Mouse (Mus musculus) lung, embryonic 16.5 days (tissue): ENCODE measurements around the gene Patj. TPM values are rescaled to one million over a fixed set of nuclear protein-coding genes. Genes with fewer than 3 reads are reported as not detected.

ENCODE experiments used
- ATAC-seq: fragments of 200-750 bp; cut with Nextera tagmentation; 2 replicates; pipeline ENCODE4 v1.8.0; 2017; ENCODE audit warnings: low read depth, mild to moderate bottlenecking, moderate library complexity
- H3K27ac ChIP-seq: fragments of 300-500 bp; sonication (generic); 2 replicates; pipeline ENCODE4 v1.5.1; 2014; ENCODE audit warnings: mild to moderate bottlenecking, control low read depth, low read length
- H3K27me3 ChIP-seq: fragments of 300-500 bp; sonication (generic); 2 replicates; pipeline ENCODE4 v1.6.1; 2014; ENCODE audit warnings: low read depth, low read length, mixed read lengths; ENCODE audit not compliant: control insufficient read depth, insufficient read depth
- H3K36me3 ChIP-seq: fragments of 300-500 bp; sonication (generic); 2 replicates; pipeline ENCODE4 v1.6.1; 2014; ENCODE audit warnings: low read length; ENCODE audit not compliant: control insufficient read depth, insufficient read depth
- H3K4me1 ChIP-seq: fragments of 300-500 bp; sonication (generic); replicated peaks from 2 replicates; pipeline ENCODE4 v1.6.1; 2014; ENCODE audit warnings: low read length, mixed read lengths; ENCODE audit not compliant: control insufficient read depth, insufficient read depth
- H3K4me2 ChIP-seq: fragments of 300-500 bp; sonication (generic); 2 replicates; pipeline ENCODE4 v1.6.1; 2014; ENCODE audit warnings: low read depth, low read length, control low read depth
- H3K4me3 ChIP-seq: fragments of 300-500 bp; sonication (generic); 2 replicates; pipeline ENCODE4 v1.5.1; 2014; ENCODE audit warnings: mild to moderate bottlenecking, low read length, control low read depth
- H3K9ac ChIP-seq: fragments of 300-500 bp; sonication (generic); 2 replicates; pipeline ENCODE4 v1.6.1; 2014; ENCODE audit warnings: low read length, control low read depth
- H3K9me3 ChIP-seq: fragments of 300-500 bp; sonication (generic); 2 replicates; pipeline ENCODE4 v1.6.1; 2016; ENCODE audit warnings: low read length; ENCODE audit not compliant: control insufficient read depth
- WGBS: fragments of 180-500 bp; shearing (Covaris S2); extraction: QIAGEN DNeasy Blood & Tissue Kit; methylation state at CpG from one replicate; pipeline ENCODE4 v1.1.7; 2014; 5-methylcytosine and 5-hydroxymethylcytosine counted together
- polyA plus RNA-seq: library from polyadenylated mRNA; unstranded; fragments of >200 nt; fragmentation: Nextera tagmentation; extraction: Ambion mirVana; gene quantifications from 2 replicates; pipeline ENCODE4 v1.2.1, GENCODE M21; 2015

Gene Patj
- polyA plus RNA-seq, 1 experiment from 2014 or later: 21.2 TPM

GRCm38 (mm10) chr4:98686678-98687267 lies 291.2 kb downstream of the Patj start:
- Histone ChIP-seq H3K4me3 (no peak overlapping the region), H3K27ac (no peak overlapping the region), H3K36me3 (peaks cover 3% of the 10 kb centered on the region), H3K27me3 (no peaks in the 10 kb centered on the region), H3K4me1 (no peaks in the 10 kb centered on the region), H3K9ac (no peak overlapping the region), H3K9me3 (no peaks in the 10 kb centered on the region), H3K4me2 (no peak overlapping the region)
- 86% methylated on average over 11 of the region's 11 CpGs for WGBS
- ATAC-seq: no peak

- Histone ChIP-seq H3K36me3 (peaks cover 3% of the 10 kb centered on the region), H3K27ac (no peak overlapping the region), H3K4me2 (no peak overlapping the region), H3K4me1 (no peaks in the 10 kb centered on the region), H3K9ac (no peak overlapping the region), H3K9me3 (no peaks in the 10 kb centered on the region), H3K4me3 (no peak overlapping the region), H3K27me3 (no peaks in the 10 kb centered on the region)
- no peak for ATAC-seq
- WGBS: 89% methylated on average over 11 of the region's 11 CpGs
Measured at GRCm38 (mm10) chr4:98688116-98688515, 292.5 kb downstream of the Patj start.

- Histone ChIP-seq H3K9me3 (no peaks in the 10 kb centered on the region), H3K36me3 (peaks cover 3% of the 10 kb centered on the region), H3K27ac (no peak overlapping the region), H3K9ac (no peak overlapping the region), H3K4me3 (no peak overlapping the region), H3K4me2 (no peak overlapping the region), H3K4me1 (no peaks in the 10 kb centered on the region), H3K27me3 (no peaks in the 10 kb centered on the region)
- no peak for ATAC-seq
- 81% methylated on average over 9 of the region's 9 CpGs for WGBS
Measured at GRCm38 (mm10) chr4:98688520-98688919, 292.9 kb downstream of the Patj start.

- 94% methylated on average over 1 of the region's 1 CpGs for WGBS
- Histone ChIP-seq H3K27ac (no peak overlapping the region), H3K9me3 (no peaks in the 10 kb centered on the region), H3K9ac (no peak overlapping the region), H3K27me3 (no peaks in the 10 kb centered on the region), H3K4me2 (no peak overlapping the region), H3K4me3 (no peak overlapping the region), H3K36me3 (peaks cover 3% of the 10 kb centered on the region), H3K4me1 (no peaks in the 10 kb centered on the region)
- no peak for ATAC-seq
Measured at GRCm38 (mm10) chr4:98689988-98690387, 294.4 kb downstream of the Patj start.

GRCm38 (mm10) chr4:98693465-98694185 lies 298.0 kb downstream of the Patj start:
- Histone ChIP-seq H3K27ac (no peak overlapping the region), H3K27me3 (no peaks in the 10 kb centered on the region), H3K4me3 (no peak overlapping the region), H3K4me1 (no peaks in the 10 kb centered on the region), H3K9ac (no peak overlapping the region), H3K36me3 (peaks cover 1% of the 10 kb centered on the region), H3K4me2 (no peak overlapping the region), H3K9me3 (no peaks in the 10 kb centered on the region)
- ATAC-seq: no peak
- 31% methylated on average over 9 of the region's 9 CpGs for whole genome bisulfite sequencing

- 76% methylated on average over 4 of the region's 4 CpGs for WGBS
- no peak overlapping the region for H3K4me2 ChIP-seq
- H3K27ac ChIP-seq: no peak overlapping the region
- H3K9ac ChIP-seq: no peak overlapping the region
- H3K4me3 ChIP-seq: no peak overlapping the region
- no peak for ATAC-seq
- H3K27me3 ChIP-seq: no peaks in the 10 kb centered on the region
- H3K36me3 ChIP-seq: no peaks in the 10 kb centered on the region
- H3K4me1 ChIP-seq: no peaks in the 10 kb centered on the region
- H3K9me3 ChIP-seq: no peaks in the 10 kb centered on the region
Measured at GRCm38 (mm10) chr4:98697932-98698331, 302.3 kb downstream of the Patj start.

- 46% methylated on average over 3 of the region's 3 CpGs for WGBS
- ATAC-seq: no peak
Measured at GRCm38 (mm10) chr4:98698921-98699320, 303.3 kb downstream of the Patj start.

GRCm38 (mm10) chr4:98700156-98700555 lies 304.6 kb downstream of the Patj start:
- Histone ChIP-seq H3K4me2 (no peak overlapping the region), H3K27ac (no peak overlapping the region), H3K27me3 (no peaks in the 10 kb centered on the region), H3K4me3 (no peak overlapping the region), H3K9me3 (no peaks in the 10 kb centered on the region), H3K36me3 (no peaks in the 10 kb centered on the region), H3K9ac (no peak overlapping the region), H3K4me1 (no peaks in the 10 kb centered on the region)
- WGBS: 80% methylated on average over 3 of the region's 3 CpGs
- ATAC-seq: no peak

More at GRCm38 (mm10) chr4:98698921-98699320, 303.3 kb downstream of the Patj start:
- no peaks in the 10 kb centered on the region for H3K27me3 ChIP-seq
- no peaks in the 10 kb centered on the region for H3K4me1 ChIP-seq
- no peak overlapping the region for H3K4me3 ChIP-seq
- H3K27ac ChIP-seq: no peak overlapping the region
- H3K4me2 ChIP-seq: no peak overlapping the region
- H3K9me3 ChIP-seq: no peaks in the 10 kb centered on the region
- H3K36me3 ChIP-seq: no peaks in the 10 kb centered on the region
- no peak overlapping the region for H3K9ac ChIP-seq

- H3K27me3 ChIP-seq: no peaks in the 10 kb centered on the region
- no peak overlapping the region for H3K9ac ChIP-seq
- H3K9me3 ChIP-seq: no peaks in the 10 kb centered on the region
- H3K4me1 ChIP-seq: no peaks in the 10 kb centered on the region
- H3K36me3 ChIP-seq: no peaks in the 10 kb centered on the region
- peak; percentile 71 for ATAC-seq
- no peak overlapping the region for H3K4me3 ChIP-seq
- H3K27ac ChIP-seq: no peak overlapping the region
- no peak overlapping the region for H3K4me2 ChIP-seq
- 20% methylated on average over 12 of the region's 12 CpGs for WGBS
Measured at GRCm38 (mm10) chr4:98702201-98702894, 306.8 kb downstream of the Patj start.
